Mouse (Mus musculus): ENCODE data around the gene Gm4969.

- TF ChIP-seq CTCF (IDR thresholded peaks at IDR 0.05; ENCODE audit: control insufficient read depth, insufficient read depth, insufficient replicate concordance, low read depth, low read length) (no peak), POLR2A (IDR thresholded peaks at IDR 0.05; ENCODE audit: control insufficient read depth, low read depth, low read length) (no peak)
Observed at GRCm38 (mm10) chr7:19104486-19104885, 13.7 kb downstream of the Gm4969 start.
